Mouse (Mus musculus) brain, embryonic 14.5 days (tissue): Measurements from ENCODE around the gene Rhobtb3.

ENCODE experiments used
- CTCF ChIP-seq: fragments of 200-500 bp; IDR thresholded peaks from 2 replicates; pipeline ENCODE4 v1.5.1; 2012; ENCODE audit warnings: inconsistent platforms, mild to moderate bottlenecking, moderate library complexity, borderline replicate concordance; ENCODE audit not compliant: insufficient read depth, insufficient read length; ENCODE audit errors: extremely low read depth
- POLR2A ChIP-seq: fragments of 200-500 bp; IDR thresholded peaks from 2 replicates; pipeline ENCODE4 v1.6.1; 2012; ENCODE audit warnings: mild to moderate bottlenecking, inconsistent platforms, borderline replicate concordance; ENCODE audit not compliant: poor library complexity, insufficient read depth, insufficient read length, severe bottlenecking; ENCODE audit errors: extremely low read depth

- TF ChIP-seq CTCF (no peak), POLR2A (no peak)
These were observed 64.0 kb downstream of the Rhobtb3 start for GRCm38 (mm10) chr13:75879756-75880155.
